Mouse (Mus musculus): Measurements from ENCODE around the gene Chdh.

- TF ChIP-seq CTCF (IDR thresholded peaks at IDR 0.05; ENCODE audit: low read depth) (no peak), EP300 (IDR thresholded peaks at IDR 0.05; ENCODE audit: low read depth) (no peak)
These were observed 56.0 kb downstream of the Chdh start for GRCm38 (mm10) chr14:30064864-30065263.

All from liver, embryonic 14.5 days (tissue).